In the genomic region with DNA sequence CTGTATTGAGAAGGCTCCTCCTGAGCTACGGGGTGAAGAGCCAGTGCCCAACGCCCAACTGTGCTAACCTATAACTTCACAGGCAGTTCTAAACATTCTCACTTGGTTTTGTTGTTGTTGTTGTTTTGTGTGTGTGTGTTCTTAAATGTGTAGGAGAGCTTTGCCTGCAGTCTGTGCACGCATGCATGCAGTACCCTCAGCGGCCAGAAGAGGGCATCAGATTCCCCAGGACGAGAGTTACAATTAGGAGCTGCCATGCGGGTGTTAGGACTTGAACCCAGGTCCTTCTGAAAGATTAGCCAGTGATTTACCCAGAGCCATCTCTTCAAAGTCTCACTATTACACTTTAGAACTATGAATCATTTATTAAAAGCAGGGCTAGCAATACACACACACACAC, we compare ENCODE assay signal across 10 mouse cellular contexts. TPM values are rescaled to one million over a fixed set of nuclear protein-coding genes. Genes with fewer than 3 reads are reported as not detected.
DNase-seq lines count a peak whose midpoint lies in the region; ATAC-seq and TF ChIP-seq lines count a peak whose summit lies in the region.
"Had no signal": no experiment of that assay in that cellular context is flagged by ENCODE, and none has a peak within 500 bp of the region (broad histone marks: within the 10 kb centered on the region; RNA-seq: fewer than 3 reads in every experiment).

No protein-coding gene starts in this region.

- no peaks in the 10 kb centered on the region; the same call in 1 of the 2 replicates for H3K36me3 ChIP-seq in kidney, embryonic 14.5 days (ENCODE audit: control insufficient read depth, insufficient read depth, low read length)
- no peaks in the 10 kb centered on the region; a peak in 1 of 4 replicates for H3K36me3 ChIP-seq in MEL (ENCODE audit: control insufficient read depth in 1 of 2, insufficient read depth in 2 of 2, low read length in 2 of 2)

- H3K27ac ChIP-seq in kidney, embryonic 14.5 days (ENCODE audit: low read depth, low read length) = no peak overlapping the region
- no peak overlapping the region for H3K27ac ChIP-seq in MEL (ENCODE audit: control insufficient read depth, low read depth, low read length)
- H3K27ac ChIP-seq: midbrain, embryonic 10.5 days had no signal

- DNase-seq in kidney, adult 18-20 months = peak; percentile 47
- DNase-seq in A20 (ENCODE audit: low read depth, low spot score) (peak; percentile 47), MEL (ENCODE audit: low read depth, low spot score) (peak; percentile 60)
- DNase-seq in c-Kit-positive CD71-positive TER-119-positive erythroid progenitor cells, embryonic 14.5 days (ENCODE audit: low spot score) = no peak
- DNase-seq in gastrocnemius, adult 8-10 months (ENCODE audit: low spot score in 2 of 2) = no peak
- no peak for DNase-seq in urinary bladder, postnatal 4 days (ENCODE audit: low spot score in 2 of 2)

- no peak for TF ChIP-seq POLR2A in MEL (IDR thresholded peaks at IDR 0.05; ENCODE audit: control insufficient read depth in 1 of 2, insufficient read depth in 1 of 2, low read depth in 1 of 2, low read length in 2 of 2, poor library complexity in 1 of 2)

- H3K79me2 ChIP-seq in MEL (ENCODE audit: control insufficient read depth, insufficient read depth, low read length, poor library complexity) = peaks cover 11% of the 10 kb centered on the region

- H3K4me2 ChIP-seq in kidney, embryonic 14.5 days (replicated peaks; ENCODE audit: low read depth, low read length) = no peak overlapping the region
- H3K4me2 ChIP-seq: heart, embryonic 12.5 days had no signal

- H3K9me3 ChIP-seq in kidney, embryonic 14.5 days (ENCODE audit: control insufficient read depth, low read length) = no peaks in the 10 kb centered on the region
- no peaks in the 10 kb centered on the region for H3K9me3 ChIP-seq in MEL (replicated peaks; ENCODE audit: insufficient read depth, low read length)
- H3K9me3 ChIP-seq: heart, embryonic 12.5 days; midbrain, embryonic 10.5 days had no signal

- TF ChIP-seq RAD21 in MEL (IDR thresholded peaks at IDR 0.05; ENCODE audit: low read depth, low read length) = peak; percentile 37

- peak; percentile 67 to 91 (median 79) for TF ChIP-seq CTCF in MEL (IDR thresholded peaks at IDR 0.05 in 2 of 3, conservative IDR thresholded peaks at IDR 0.05 in 1 of 3; ENCODE audit: control insufficient read depth in 1 of 3, insufficient read depth in 1 of 3, low read depth in 2 of 3, low read length in 3 of 3, poor library complexity in 1 of 3, severe bottlenecking in 1 of 3)

- H3K9ac ChIP-seq in kidney, embryonic 14.5 days (ENCODE audit: low read depth, low read length) = no peak overlapping the region
- H3K9ac ChIP-seq in MEL (ENCODE audit: control insufficient read depth, low read depth, low read length, poor library complexity, severe bottlenecking) = no peak overlapping the region
- H3K9ac ChIP-seq: heart, embryonic 12.5 days had no signal

- H3K27me3 ChIP-seq in kidney, embryonic 14.5 days (ENCODE audit: control insufficient read depth, insufficient read depth, low read length) = no peaks in the 10 kb centered on the region
- H3K27me3 ChIP-seq in MEL (ENCODE audit: control insufficient read depth in 1 of 2, insufficient read depth in 2 of 2, low read length in 2 of 2) = no peaks in the 10 kb centered on the region
- H3K27me3 ChIP-seq: heart, embryonic 12.5 days had no signal

- no peak overlapping the region for H3K4me3 ChIP-seq in kidney, embryonic 14.5 days (ENCODE audit: low read length)
- H3K4me3 ChIP-seq in MEL (ENCODE audit: control insufficient read depth in 1 of 2, insufficient read depth in 1 of 2, low read depth in 2 of 2, low read length in 2 of 2) = no peak overlapping the region
- H3K4me3 ChIP-seq: heart, embryonic 12.5 days; midbrain, embryonic 10.5 days had no signal

- ATAC-seq in kidney, embryonic 14.5 days (ENCODE audit: low FRiP score, low TSS enrichment) = no peak
- peak; percentile 78 for ATAC-seq in megakaryocyte, adult 5-6 weeks (ENCODE audit: poor library complexity, severe bottlenecking)

- peaks cover 11% of the 10 kb centered on the region; the same call in 1 of the 2 replicates for H3K4me1 ChIP-seq in kidney, embryonic 14.5 days (ENCODE audit: control insufficient read depth, insufficient read depth, low read length)
- H3K4me1 ChIP-seq in MEL (ENCODE audit: control insufficient read depth in 1 of 2, insufficient read depth in 2 of 2, low read length in 2 of 2) = 0 out of 4 replicates have a peak, but pooled peaks cover 0 to 1% of the 10 kb centered on the region in 2 experiments

- 87% methylated on average over 6 of the region's 6 CpGs for WGBS in kidney, embryonic 14.5 days

- TF ChIP-seq EP300 in MEL (IDR thresholded peaks at IDR 0.05; ENCODE audit: low read depth in 1 of 2, low read length in 2 of 2) = no peak

TF ChIP-seq in MEL, 35 proteins besides CTCF, POLR2A, EP300 and RAD21:
- TF ChIP-seq USF1 (IDR thresholded peaks at IDR 0.05; ENCODE audit: low read depth, low read length) = no peak
- TF ChIP-seq NELFE (IDR thresholded peaks at IDR 0.05; ENCODE audit: low read depth, low read length) = no peak
- no peak for TF ChIP-seq POLR2AphosphoS5 (IDR thresholded peaks at IDR 0.05; ENCODE audit: borderline replicate concordance, low read depth, low read length)
- TF ChIP-seq ZKSCAN1 (IDR thresholded peaks at IDR 0.05; ENCODE audit: low read depth, low read length) = no peak
- TF ChIP-seq POLR2AphosphoS2 (IDR thresholded peaks at IDR 0.05; ENCODE audit: low read length) = no peak
- TF ChIP-seq SMC3 (IDR thresholded peaks at IDR 0.05; ENCODE audit: low read depth, low read length) = peak; percentile 63
- no peak for TF ChIP-seq ETS1 (IDR thresholded peaks at IDR 0.05; ENCODE audit: low read depth, low read length)
- TF ChIP-seq USF2 (IDR thresholded peaks at IDR 0.05; ENCODE audit: borderline replicate concordance in 1 of 2, insufficient read depth in 1 of 2, low read depth in 1 of 2, low read length in 2 of 2) = no peak
- no peak for TF ChIP-seq CHD1 (IDR thresholded peaks at IDR 0.05; ENCODE audit: low read depth, low read length)

RNA-seq across cellular contexts. Expression of gene Wwc2, which starts 12.0 kb away (rescaled TPM):
- polyA plus RNA-seq in kidney, embryonic 14.5 days (2014; fragmentation: Nextera tagmentation; extraction: Ambion mirVana) = 14.5 and 18.5 TPM in 2 replicates
- 6.3 and 7.5 TPM in 2 replicates for total RNA-seq in MEL (2012; rRNA removed)
- polyA plus RNA-seq in MEL (2012; ENCODE audit: insufficient read depth in 1 of 2, insufficient read length in 2 of 2, low read depth in 1 of 2, low replicate concordance in 2 of 2, missing spikeins in 1 of 2) = 10 to 100 TPM in 1 of 2 experiments, not detected in 1; 14.8 TPM
- total RNA-seq in megakaryocyte, adult 5-6 weeks (2015) = 2.0 and 2.1 TPM in 2 replicates
- 2.3 and 2.6 TPM in 2 replicates for total RNA-seq in megakaryocyte, adult 5-6 weeks (2017)
- 1 to 10 TPM; 3.5 to 5.7 (median 5.0) TPM for total RNA-seq in gastrocnemius, adult 8-10 months (2022)

Comparison
In these comparisons a context has a peak if more than half of its experiments do, and no peak if none do; other contexts are left out.
1. DNase-seq: peak in kidney, adult 18-20 months (single experiment), A20 (single experiment) and MEL (single experiment); none in c-Kit-positive CD71-positive TER-119-positive erythroid progenitor cells, embryonic 14.5 days (single experiment), gastrocnemius, adult 8-10 months (0 of 2) and urinary bladder, postnatal 4 days (0 of 2).